Mouse (Mus musculus): ENCODE data around the gene Fip1l1. TPM values are rescaled to one million over a fixed set of nuclear protein-coding genes. Genes with fewer than 3 reads are reported as not detected.

Gene Fip1l1
- polyA plus RNA-seq, 1 experiment = 52.0 TPM

- Histone ChIP-seq H3K4me3 (ENCODE audit: insufficient read depth, low read length) (no peak overlapping the region), H3K4me1 (ENCODE audit: control insufficient read depth, insufficient read depth, low read length) (no peaks in the 10 kb centered on the region), H3K27ac (ENCODE audit: insufficient read depth, low read length) (no peak overlapping the region)
- TF ChIP-seq CTCF (IDR thresholded peaks at IDR 0.05; ENCODE audit: extremely low read depth, insufficient read depth, low read length) (no peak), POLR2A (IDR thresholded peaks at IDR 0.05; ENCODE audit: extremely low read depth, insufficient read depth, low read length) (no peak)
Observed at GRCm38 (mm10) chr5:74561151-74561550, 25.9 kb downstream of the Fip1l1 start.

GRCm38 (mm10) chr5:74571767-74572166, 36.5 kb downstream of the Fip1l1 start:
- Histone ChIP-seq H3K27ac (ENCODE audit: insufficient read depth, low read length) (no peak overlapping the region), H3K4me3 (ENCODE audit: insufficient read depth, low read length) (no peak overlapping the region), H3K4me1 (ENCODE audit: control insufficient read depth, insufficient read depth, low read length) (no peaks in the 10 kb centered on the region; the same call in 1 of the 2 replicates)
- TF ChIP-seq CTCF (IDR thresholded peaks at IDR 0.05; ENCODE audit: extremely low read depth, insufficient read depth, low read length) (no peak), POLR2A (IDR thresholded peaks at IDR 0.05; ENCODE audit: extremely low read depth, insufficient read depth, low read length) (no peak)

- TF ChIP-seq POLR2A (IDR thresholded peaks at IDR 0.05; ENCODE audit: extremely low read depth, insufficient read depth, low read length) (no peak), CTCF (IDR thresholded peaks at IDR 0.05; ENCODE audit: extremely low read depth, insufficient read depth, low read length) (no peak)
- Histone ChIP-seq H3K4me3 (ENCODE audit: insufficient read depth, low read length) (no peak overlapping the region), H3K27ac (ENCODE audit: insufficient read depth, low read length) (no peak overlapping the region), H3K4me1 (ENCODE audit: control insufficient read depth, insufficient read depth, low read length) (no peaks in the 10 kb centered on the region; the same call in 1 of the 2 replicates)
Observed at GRCm38 (mm10) chr5:74589133-74589532, 53.9 kb downstream of the Fip1l1 start.

DNA sequence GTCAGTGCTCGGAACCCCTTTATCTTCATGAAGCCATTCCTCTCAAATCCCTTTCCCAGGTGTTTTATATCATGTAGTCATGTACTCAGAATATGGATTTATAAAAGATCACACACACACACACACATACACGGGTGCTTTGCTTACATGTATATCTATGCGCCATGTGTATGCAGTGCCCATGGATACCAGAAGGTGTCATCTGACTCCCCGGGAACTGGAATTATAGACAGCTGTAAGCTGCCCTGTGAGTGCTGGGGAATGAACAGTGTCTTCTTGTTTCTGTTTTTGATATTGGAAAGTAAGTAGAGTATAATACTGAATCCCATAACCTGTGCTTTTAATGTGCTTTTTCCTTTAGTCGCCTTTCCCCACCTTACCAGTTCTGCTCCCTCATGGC, 56.2 kb downstream of the Fip1l1 start:
- no peak overlapping the region for H3K4me3 ChIP-seq (ENCODE audit: insufficient read depth, low read length)
- H3K27ac ChIP-seq (ENCODE audit: insufficient read depth, low read length) = no peak overlapping the region
- no peaks in the 10 kb centered on the region for H3K4me1 ChIP-seq (ENCODE audit: control insufficient read depth, insufficient read depth, low read length)
- no peak for TF ChIP-seq POLR2A (IDR thresholded peaks at IDR 0.05; ENCODE audit: extremely low read depth, insufficient read depth, low read length)
- no peak for TF ChIP-seq CTCF (IDR thresholded peaks at IDR 0.05; ENCODE audit: extremely low read depth, insufficient read depth, low read length)

DNA sequence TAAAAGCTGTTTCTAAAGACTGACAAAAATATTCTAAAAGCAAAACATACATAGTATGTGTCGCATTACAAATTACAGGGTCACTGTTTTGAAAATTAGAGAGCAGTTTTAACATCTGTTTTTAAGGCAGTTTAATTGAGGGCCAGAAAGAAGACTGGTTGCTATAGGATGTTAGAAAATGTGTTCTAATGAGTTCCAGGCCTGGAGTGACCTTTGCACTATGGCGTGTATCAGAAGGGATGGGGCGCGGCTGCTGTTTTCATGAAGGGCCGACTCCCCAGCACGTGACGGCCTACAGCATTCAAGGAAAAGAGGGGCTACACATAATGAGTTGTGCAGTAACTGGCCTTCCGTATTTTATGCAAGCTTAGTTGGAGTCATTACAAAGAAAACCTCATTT, 57.9 kb downstream of the Fip1l1 start:
- no peak overlapping the region for H3K27ac ChIP-seq (ENCODE audit: insufficient read depth, low read length)
- no peak overlapping the region for H3K4me3 ChIP-seq (ENCODE audit: insufficient read depth, low read length)
- no peaks in the 10 kb centered on the region for H3K4me1 ChIP-seq (ENCODE audit: control insufficient read depth, insufficient read depth, low read length)
- no peak for TF ChIP-seq CTCF (IDR thresholded peaks at IDR 0.05; ENCODE audit: extremely low read depth, insufficient read depth, low read length)
- TF ChIP-seq POLR2A (IDR thresholded peaks at IDR 0.05; ENCODE audit: extremely low read depth, insufficient read depth, low read length) = no peak

- Histone ChIP-seq H3K4me3 (ENCODE audit: insufficient read depth, low read length) (no peak overlapping the region), H3K4me1 (ENCODE audit: control insufficient read depth, insufficient read depth, low read length) (no peaks in the 10 kb centered on the region), H3K27ac (ENCODE audit: insufficient read depth, low read length) (no peak overlapping the region)
- TF ChIP-seq POLR2A (IDR thresholded peaks at IDR 0.05; ENCODE audit: extremely low read depth, insufficient read depth, low read length) (no peak), CTCF (IDR thresholded peaks at IDR 0.05; ENCODE audit: extremely low read depth, insufficient read depth, low read length) (no peak)
Observed at GRCm38 (mm10) chr5:74600010-74600409, 64.8 kb downstream of the Fip1l1 start.

GRCm38 (mm10) chr5:74601171-74601570, 65.9 kb downstream of the Fip1l1 start:
- Histone ChIP-seq H3K4me3 (ENCODE audit: insufficient read depth, low read length) (no peak overlapping the region), H3K27ac (ENCODE audit: insufficient read depth, low read length) (no peak overlapping the region), H3K4me1 (ENCODE audit: control insufficient read depth, insufficient read depth, low read length) (no peaks in the 10 kb centered on the region)
- TF ChIP-seq POLR2A (IDR thresholded peaks at IDR 0.05; ENCODE audit: extremely low read depth, insufficient read depth, low read length) (no peak), CTCF (IDR thresholded peaks at IDR 0.05; ENCODE audit: extremely low read depth, insufficient read depth, low read length) (no peak)

DNA sequence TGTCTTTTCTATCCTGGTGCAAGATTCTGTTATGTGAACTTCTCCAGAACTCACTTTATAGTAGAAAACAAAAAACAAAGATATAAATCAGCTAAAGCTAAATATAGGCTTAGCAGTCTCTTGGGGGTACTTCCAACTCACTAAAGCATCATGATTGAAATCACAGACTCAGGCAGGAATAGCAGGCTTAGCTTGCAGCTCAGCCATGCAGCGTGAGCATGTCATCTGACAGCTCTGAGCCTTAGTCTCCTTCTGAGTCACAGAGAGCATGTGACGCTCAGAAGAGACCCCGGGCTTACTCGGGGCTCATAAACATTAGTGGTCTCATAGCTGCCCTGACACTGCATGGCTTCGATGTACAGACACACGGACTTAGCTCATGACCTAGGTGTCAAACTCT, 66.7 kb downstream of the Fip1l1 start:
- TF ChIP-seq POLR2A (IDR thresholded peaks at IDR 0.05; ENCODE audit: extremely low read depth, insufficient read depth, low read length) = no peak
- no peak for TF ChIP-seq CTCF (IDR thresholded peaks at IDR 0.05; ENCODE audit: extremely low read depth, insufficient read depth, low read length)
- Histone ChIP-seq H3K4me3 (ENCODE audit: insufficient read depth, low read length) (no peak overlapping the region), H3K4me1 (ENCODE audit: control insufficient read depth, insufficient read depth, low read length) (no peaks in the 10 kb centered on the region), H3K27ac (ENCODE audit: insufficient read depth, low read length) (no peak overlapping the region)

GRCm38 (mm10) chr5:74602371-74602770, 67.1 kb downstream of the Fip1l1 start:
- Histone ChIP-seq H3K27ac (ENCODE audit: insufficient read depth, low read length) (no peak overlapping the region), H3K4me1 (ENCODE audit: control insufficient read depth, insufficient read depth, low read length) (no peaks in the 10 kb centered on the region), H3K4me3 (ENCODE audit: insufficient read depth, low read length) (no peak overlapping the region)
- no peak for TF ChIP-seq POLR2A (IDR thresholded peaks at IDR 0.05; ENCODE audit: extremely low read depth, insufficient read depth, low read length)
- no peak for TF ChIP-seq CTCF (IDR thresholded peaks at IDR 0.05; ENCODE audit: extremely low read depth, insufficient read depth, low read length)

GRCm38 (mm10) chr5:74603306-74603705, 68.1 kb downstream of the Fip1l1 start:
- no peaks in the 10 kb centered on the region for H3K4me1 ChIP-seq (ENCODE audit: control insufficient read depth, insufficient read depth, low read length)
- no peak overlapping the region for H3K4me3 ChIP-seq (ENCODE audit: insufficient read depth, low read length)
- no peak for TF ChIP-seq POLR2A (IDR thresholded peaks at IDR 0.05; ENCODE audit: extremely low read depth, insufficient read depth, low read length)
- TF ChIP-seq CTCF (IDR thresholded peaks at IDR 0.05; ENCODE audit: extremely low read depth, insufficient read depth, low read length) = no peak
- no peak overlapping the region for H3K27ac ChIP-seq (ENCODE audit: insufficient read depth, low read length)
